In the genomic region with DNA sequence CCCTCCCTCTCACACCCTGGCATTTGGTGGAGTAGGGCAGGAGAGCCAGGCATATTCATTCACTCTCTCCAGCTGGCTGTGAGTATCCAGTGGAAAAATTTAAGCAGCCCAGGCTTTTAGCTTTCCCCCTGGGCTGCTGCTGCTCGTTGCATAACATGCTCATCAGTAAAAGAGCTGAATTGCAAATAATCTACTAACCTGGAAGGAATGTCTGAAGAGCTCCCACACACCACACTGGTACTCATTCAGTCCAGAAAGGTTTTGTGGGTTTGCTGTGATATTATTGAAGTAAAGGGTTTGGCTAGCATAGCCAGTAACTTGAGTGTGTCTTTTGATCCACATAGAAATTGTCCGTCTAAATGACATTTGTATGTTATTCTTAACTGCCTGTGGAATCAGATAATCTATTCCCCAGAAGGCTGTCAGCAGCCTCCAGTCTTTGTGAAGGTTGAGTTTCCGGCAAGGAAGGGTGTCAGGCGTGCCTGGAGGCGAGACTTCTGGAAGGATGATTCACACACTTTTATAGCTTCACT, we compare ENCODE assay signal across 8 mouse cellular contexts.
DNase-seq lines count a peak whose midpoint lies in the region; ATAC-seq and TF ChIP-seq lines count a peak whose summit lies in the region.

No protein-coding gene starts in this region.

- no peak for TF ChIP-seq CTCF in gastrocnemius, adult 2 months (IDR thresholded peaks at IDR 0.05)

- peak; percentile 62 for DNase-seq in gastrocnemius, adult 2 months
- DNase-seq in gastrocnemius, postnatal 10 days = no peak
- DNase-seq in neural tube, embryonic 10.5 days (ENCODE audit: extremely low spot score, low spot score) = no peak
- DNase-seq in kidney, postnatal 36 days = peak; percentile 18 to 42
- peak; percentile 64 for DNase-seq in right cerebral cortex, postnatal 25 days
- DNase-seq in thymus, postnatal 4 days = no peak
- DNase-seq in urinary bladder, postnatal 25 days (ENCODE audit: low spot score) = no peak

- no peak overlapping the region for H3K9ac ChIP-seq in neural tube, embryonic 13.5 days

- H3K4me2 ChIP-seq in neural tube, embryonic 13.5 days = no peak overlapping the region

- intact Hi-C loops in gastrocnemius, adult 2 months (cut with DNase I) = loop anchor here (5.0 kb wide), 2 partner anchors 299 to 361 kb away; no protein-coding TSS in a partner anchor

- peaks cover 9% of the 10 kb centered on the region for H3K4me1 ChIP-seq in neural tube, embryonic 13.5 days (replicated peaks)

- WGBS in neural tube, embryonic 13.5 days = 54% methylated on average over 5 of the region's 5 CpGs

- H3K4me3 ChIP-seq in gastrocnemius, adult 2 months = peak overlapping the region; percentile 54
- H3K4me3 ChIP-seq in neural tube, embryonic 13.5 days = no peak overlapping the region

- no peak for ATAC-seq in neural tube, embryonic 13.5 days (ENCODE audit: low read depth)

- H3K27me3 ChIP-seq in neural tube, embryonic 13.5 days = no peaks in the 10 kb centered on the region

- peak overlapping the region; percentile 83 for H3K27ac ChIP-seq in gastrocnemius, adult 2 months
- 0 out of 2 replicates have a peak overlapping the region, but pooled peaks have one; percentile 1 for H3K27ac ChIP-seq in neural tube, embryonic 13.5 days (replicated peaks)

- H3K9me3 ChIP-seq in neural tube, embryonic 13.5 days = no peaks in the 10 kb centered on the region

- H3K36me3 ChIP-seq in neural tube, embryonic 13.5 days = no peaks in the 10 kb centered on the region

Comparison
In these comparisons a context has a peak if more than half of its experiments do, and no peak if none do; other contexts are left out.
1. DNase-seq: peak in gastrocnemius, adult 2 months (single experiment), kidney, postnatal 36 days (2 of 2) and right cerebral cortex, postnatal 25 days (single experiment); none in gastrocnemius, postnatal 10 days (single experiment), neural tube, embryonic 10.5 days (single experiment), thymus, postnatal 4 days (single experiment) and urinary bladder, postnatal 25 days (single experiment).